Mouse (Mus musculus): ENCODE results near the gene Mpp5.

DNA sequence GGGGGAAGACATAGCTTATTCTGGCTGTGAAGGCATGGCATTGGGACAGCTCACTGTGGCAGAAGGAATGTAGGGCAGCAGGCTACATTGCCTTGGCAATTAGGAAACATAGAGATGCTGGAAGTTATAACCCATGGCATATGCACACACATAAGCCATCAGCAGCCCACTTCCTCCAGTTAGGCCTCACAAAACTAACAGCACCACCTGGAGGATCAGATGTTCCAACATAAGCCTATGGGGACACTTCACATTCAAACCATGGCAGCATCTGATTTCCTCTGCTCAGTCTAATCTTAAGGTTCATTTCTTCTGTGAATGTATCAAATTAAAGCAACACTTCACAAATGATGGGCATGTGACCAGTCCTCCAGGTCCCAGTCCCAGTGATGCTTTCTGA is 65.7 kb downstream of the Mpp5 start:
- TF ChIP-seq CTCF (IDR thresholded peaks at IDR 0.05) (peak; percentile 53), EP300 (IDR thresholded peaks at IDR 0.05) (no peak)

Measured in lung, postnatal 0 days (tissue).